In genomic region chr14:103096621-103097020, GRCm38 (mm10) we compare ENCODE assay signal across 10 mouse cellular contexts. TPM values are rescaled to one million over a fixed set of nuclear protein-coding genes. Genes with fewer than 3 reads are reported as not detected.
DNase-seq lines count a peak whose midpoint lies in the region; ATAC-seq and TF ChIP-seq lines count a peak whose summit lies in the region.
"Had no signal": no experiment of that assay in that cellular context is flagged by ENCODE, and none has a peak within 500 bp of the region (broad histone marks: within the 10 kb centered on the region; RNA-seq: fewer than 3 reads in every experiment).

No protein-coding gene starts in this region.

- 60% methylated on average over 6 of the region's 6 CpGs for WGBS in forebrain, embryonic 16.5 days
- WGBS in forebrain, embryonic 12.5 days, result 84% methylated on average over 6 of the region's 6 CpGs
- WGBS in hindbrain, embryonic 16.5 days, result 69% methylated on average over 6 of the region's 6 CpGs
- 58% methylated on average over 6 of the region's 6 CpGs for WGBS in small intestine, adult 2 months

- no peak overlapping the region for H3K4me3 ChIP-seq in forebrain, embryonic 16.5 days (replicated peaks; ENCODE audit: low read length)
- H3K4me3 ChIP-seq in forebrain, embryonic 12.5 days (replicated peaks), result no peak overlapping the region
- peak overlapping the region; percentile 83 for H3K4me3 ChIP-seq in megakaryocyte, embryonic 14.5 days (replicated peaks)
- no peak overlapping the region for H3K4me3 ChIP-seq in hindbrain, embryonic 16.5 days (ENCODE audit: low read length)
- peak overlapping the region; percentile 8; the same call in 1 of the 2 replicates for H3K4me3 ChIP-seq in small intestine, adult 2 months (ENCODE audit: low read depth, low read length)

- DNase-seq in thymus, postnatal 25 days, result no peak
- no peak for DNase-seq in urinary bladder, postnatal 25 days (ENCODE audit: low spot score)

- no peaks in the 10 kb centered on the region for H3K9me3 ChIP-seq in forebrain, embryonic 16.5 days (ENCODE audit: control insufficient read depth, low read length)
- no peaks in the 10 kb centered on the region for H3K9me3 ChIP-seq in forebrain, embryonic 12.5 days
- H3K9me3 ChIP-seq in megakaryocyte, embryonic 14.5 days, result no peaks in the 10 kb centered on the region
- no peaks in the 10 kb centered on the region for H3K9me3 ChIP-seq in hindbrain, embryonic 16.5 days (ENCODE audit: control insufficient read depth, low read length)
- H3K9me3 ChIP-seq: embryonic facial prominence, embryonic 10.5 days had no signal

- ATAC-seq in forebrain, embryonic 16.5 days, result no peak
- no peak for ATAC-seq in forebrain, embryonic 12.5 days (ENCODE audit: low FRiP score)
- ATAC-seq in megakaryocyte, adult 5-6 weeks (ENCODE audit: poor library complexity, severe bottlenecking), result no peak
- ATAC-seq in hindbrain, embryonic 16.5 days, result no peak

- no peaks in the 10 kb centered on the region for H3K27me3 ChIP-seq in forebrain, embryonic 16.5 days (replicated peaks; ENCODE audit: control insufficient read depth, insufficient read depth, low read length)
- H3K27me3 ChIP-seq in forebrain, embryonic 12.5 days, result no peaks in the 10 kb centered on the region
- peaks cover 9% of the 10 kb centered on the region for H3K27me3 ChIP-seq in megakaryocyte, embryonic 14.5 days (replicated peaks)
- no peaks in the 10 kb centered on the region for H3K27me3 ChIP-seq in hindbrain, embryonic 16.5 days (replicated peaks; ENCODE audit: control insufficient read depth, insufficient read depth, low read length)
- H3K27me3 ChIP-seq in small intestine, adult 2 months (ENCODE audit: control insufficient read depth, insufficient read depth, low read length), result no peaks in the 10 kb centered on the region

- H3K36me3 ChIP-seq in forebrain, embryonic 16.5 days (ENCODE audit: control insufficient read depth, insufficient read depth), result no peaks in the 10 kb centered on the region; the same call in 1 of the 2 replicates
- peaks cover 12% of the 10 kb centered on the region; the same call in 1 of the 2 replicates for H3K36me3 ChIP-seq in forebrain, embryonic 12.5 days (replicated peaks)
- peaks cover 52% of the 10 kb centered on the region for H3K36me3 ChIP-seq in megakaryocyte, embryonic 14.5 days (replicated peaks; ENCODE audit: low read length)
- H3K36me3 ChIP-seq in hindbrain, embryonic 16.5 days (ENCODE audit: control insufficient read depth, insufficient read depth, low read length), result peaks cover 3% of the 10 kb centered on the region; the same call in 1 of the 2 replicates
- H3K36me3 ChIP-seq in small intestine, adult 2 months (ENCODE audit: control insufficient read depth, insufficient read depth, low read length), result peaks cover 13% of the 10 kb centered on the region

- H3K27ac ChIP-seq in forebrain, embryonic 16.5 days (ENCODE audit: low read length), result no peak overlapping the region
- no peak overlapping the region for H3K27ac ChIP-seq in forebrain, embryonic 12.5 days
- no peak overlapping the region for H3K27ac ChIP-seq in hindbrain, embryonic 16.5 days (ENCODE audit: low read depth, low read length)
- no peak overlapping the region for H3K27ac ChIP-seq in small intestine, adult 2 months (ENCODE audit: insufficient read depth, low read depth, low read length)
- H3K27ac ChIP-seq: embryonic facial prominence, embryonic 10.5 days had no signal

- peak overlapping the region; percentile 36 for H3K4me2 ChIP-seq in forebrain, embryonic 16.5 days (ENCODE audit: low read length)
- H3K4me2 ChIP-seq in forebrain, embryonic 12.5 days, result no peak overlapping the region; the same call in 1 of the 2 replicates
- H3K4me2 ChIP-seq in hindbrain, embryonic 16.5 days (ENCODE audit: low read length), result 0 out of 2 replicates have a peak overlapping the region, but pooled peaks have one; percentile 14

- no peak overlapping the region for H3K9ac ChIP-seq in forebrain, embryonic 16.5 days (replicated peaks; ENCODE audit: low read depth, low read length)
- H3K9ac ChIP-seq in forebrain, embryonic 12.5 days, result no peak overlapping the region
- no peak overlapping the region for H3K9ac ChIP-seq in hindbrain, embryonic 16.5 days (ENCODE audit: low read depth, low read length)

- peaks cover 26% of the 10 kb centered on the region for H3K4me1 ChIP-seq in forebrain, embryonic 16.5 days (replicated peaks; ENCODE audit: control insufficient read depth, insufficient read depth, low read length)
- peaks cover 18% of the 10 kb centered on the region for H3K4me1 ChIP-seq in forebrain, embryonic 12.5 days
- H3K4me1 ChIP-seq in megakaryocyte, embryonic 14.5 days, result peaks cover 58% of the 10 kb centered on the region
- H3K4me1 ChIP-seq in hindbrain, embryonic 16.5 days (ENCODE audit: control insufficient read depth, insufficient read depth, low read depth, low read length), result peaks cover 21% of the 10 kb centered on the region
- peaks cover 10% of the 10 kb centered on the region for H3K4me1 ChIP-seq in small intestine, adult 2 months (ENCODE audit: control insufficient read depth, insufficient read depth, insufficient read length, low read length)

- TF ChIP-seq POLR2A in small intestine, adult 2 months (IDR thresholded peaks at IDR 0.05; ENCODE audit: low read depth, low read length), result no peak

- no peak for TF ChIP-seq CTCF in small intestine, adult 2 months (IDR thresholded peaks at IDR 0.05; ENCODE audit: extremely low read depth, insufficient read length, insufficient replicate concordance, low read depth, low read length)

RNA-seq across cellular contexts. Expression of gene Fbxl3, which starts 2.7 kb away (rescaled TPM):
- 26.5 and 31.0 TPM in 2 replicates for polyA plus RNA-seq in forebrain, embryonic 16.5 days (2015; fragmentation: Nextera tagmentation; extraction: Ambion mirVana)
- polyA plus RNA-seq in forebrain, embryonic 12.5 days (2016; fragmentation: Nextera tagmentation; extraction: Ambion mirVana), result 23.7 and 27.4 TPM in 2 replicates
- 2.0 and 5.1 TPM in 2 replicates for polyA plus RNA-seq in megakaryocyte, embryonic 14.5 days (2012; ENCODE audit: insufficient read depth, low replicate concordance)
- total RNA-seq in megakaryocyte, adult 5-6 weeks (2015), result 46.3 and 51.3 TPM in 2 replicates
- 72.7 and 92.4 TPM in 2 replicates for total RNA-seq in megakaryocyte, adult 5-6 weeks (2017)
- polyA plus RNA-seq in hindbrain, embryonic 16.5 days (2015; fragmentation: Nextera tagmentation; extraction: Ambion mirVana), result 18.5 and 21.3 TPM in 2 replicates
- polyA plus RNA-seq in small intestine, adult 2 months (2012; rRNA removed), result 28.2 and 79.8 TPM in 2 replicates

RNA-seq across cellular contexts. Expression of gene Cln5, which starts 26.6 kb away (rescaled TPM):
- 9.4 TPM in 2 replicates for polyA plus RNA-seq in forebrain, embryonic 16.5 days (2015; fragmentation: Nextera tagmentation; extraction: Ambion mirVana)
- 17.6 and 19.9 TPM in 2 replicates for polyA plus RNA-seq in forebrain, embryonic 12.5 days (2016; fragmentation: Nextera tagmentation; extraction: Ambion mirVana)
- polyA plus RNA-seq in megakaryocyte, embryonic 14.5 days (2012; ENCODE audit: insufficient read depth, low replicate concordance), result 1.8 and 3.6 TPM in 2 replicates
- total RNA-seq in megakaryocyte, adult 5-6 weeks (2015), result 77.7 and 81.1 TPM in 2 replicates
- total RNA-seq in megakaryocyte, adult 5-6 weeks (2017), result 77.6 and 82.9 TPM in 2 replicates
- 12.1 and 13.8 TPM in 2 replicates for polyA plus RNA-seq in hindbrain, embryonic 16.5 days (2015; fragmentation: Nextera tagmentation; extraction: Ambion mirVana)
- 7.2 and 15.9 TPM in 2 replicates for polyA plus RNA-seq in small intestine, adult 2 months (2012; rRNA removed)

RNA-seq across cellular contexts. Expression of gene Acod1, which starts 49.8 kb away (rescaled TPM):
- polyA plus RNA-seq in forebrain, embryonic 16.5 days (2015; fragmentation: Nextera tagmentation; extraction: Ambion mirVana), result not detected in 2 replicates
- polyA plus RNA-seq in forebrain, embryonic 12.5 days (2016; fragmentation: Nextera tagmentation; extraction: Ambion mirVana), result 0.06 TPM in 1 of 2 replicates, not detected in the other
- 0.13 TPM in 1 of 2 replicates, not detected in the other for polyA plus RNA-seq in megakaryocyte, embryonic 14.5 days (2012; ENCODE audit: insufficient read depth, low replicate concordance)
- total RNA-seq in megakaryocyte, adult 5-6 weeks (2015), result 1.5 and 1.8 TPM in 2 replicates
- total RNA-seq in megakaryocyte, adult 5-6 weeks (2017), result 1.8 and 2.0 TPM in 2 replicates
- polyA plus RNA-seq in hindbrain, embryonic 16.5 days (2015; fragmentation: Nextera tagmentation; extraction: Ambion mirVana), result not detected in 2 replicates
- 0.22 and 0.74 TPM in 2 replicates for polyA plus RNA-seq in small intestine, adult 2 months (2012; rRNA removed)
- total RNA-seq: layer of hippocampus, postnatal 14 days had no signal
- polyA plus RNA-seq: embryonic facial prominence, embryonic 10.5 days had no signal

Comparison
In these comparisons a context has a peak if more than half of its experiments do, and no peak if none do; other contexts are left out.
1. H3K4me3 ChIP-seq: peak in megakaryocyte, embryonic 14.5 days (single experiment) and small intestine, adult 2 months (single experiment); none in forebrain, embryonic 16.5 days (single experiment), forebrain, embryonic 12.5 days (single experiment) and hindbrain, embryonic 16.5 days (single experiment).